Mouse (Mus musculus) CH12.LX (cell line): ENCODE measurements around the gene Cenpx. TPM values are rescaled to one million over a fixed set of nuclear protein-coding genes. Genes with fewer than 3 reads are reported as not detected.
A peak's percentile ranks its signal among the peaks of the same experiment; 100 is the strongest.

ENCODE experiments used
- DNase-seq: peaks from one replicate; pipeline ENCODE4 v3.0.0-alpha.2; 2013; ENCODE audit errors: extremely low read depth
- H3K27ac ChIP-seq: 2 replicates; pipeline ENCODE4 v1.5.1; 2012; ENCODE audit warnings: low read depth, mild to moderate bottlenecking, control low read depth, moderate library complexity; ENCODE audit not compliant: insufficient read depth
- H3K27me3 ChIP-seq: replicated peaks from 2 replicates; pipeline ENCODE3; 2012; ENCODE audit warnings: inconsistent platforms
- H3K36me3 ChIP-seq, 2 experiments: replicated peaks in 1 of 2; 2 replicates each; pipeline versions ENCODE3 to v1.6.1; 2012; ENCODE audit warnings: inconsistent platforms in 1 of 2, low read length in 1 of 2, mild to moderate bottlenecking in 1 of 2, mixed read lengths in 1 of 2, moderate library complexity in 1 of 2; ENCODE audit not compliant: control insufficient read depth in 1 of 2, insufficient read depth in 1 of 2
- H3K4me1 ChIP-seq, 2 experiments: 2 replicates each; pipeline ENCODE4 v1.6.1; 2012; ENCODE audit warnings: inconsistent platforms in 1 of 2, moderate library complexity in 1 of 2; ENCODE audit not compliant: insufficient read depth in 2 of 2, control insufficient read depth in 1 of 2
- H3K4me2 ChIP-seq: 2 replicates; pipeline ENCODE4 v1.6.1; 2012; ENCODE audit warnings: low read depth, mild to moderate bottlenecking, control low read depth; ENCODE audit not compliant: poor library complexity, insufficient read depth, severe bottlenecking
- H3K4me3 ChIP-seq, 3 experiments: fragments of 150-350 bp in 1 of 3; sonication (generic) in 1 of 3; replicated peaks in 1 of 3; 2 replicates each; pipeline versions ENCODE3 to v1.5.1; 2011 to 2012; ENCODE audit warnings: low read depth in 2 of 3, low read length in 2 of 3, mild to moderate bottlenecking in 2 of 3, moderate library complexity in 2 of 3, control low read depth in 1 of 3, improper control_type of control experiment in 1 of 3, inconsistent platforms in 1 of 3, mixed read lengths in 1 of 3; ENCODE audit not compliant: poor library complexity in 1 of 3
- H3K79me2 ChIP-seq: replicated peaks from 2 replicates; pipeline ENCODE4 v1.6.1; 2012; ENCODE audit warnings: mild to moderate bottlenecking, moderate library complexity; ENCODE audit not compliant: control insufficient read depth, poor library complexity, insufficient read depth, severe bottlenecking; ENCODE audit errors: extremely low read depth
- H3K9ac ChIP-seq: 2 replicates; pipeline ENCODE4 v1.6.1; 2012; ENCODE audit warnings: low read depth, mild to moderate bottlenecking, control low read depth, moderate library complexity; ENCODE audit not compliant: insufficient read depth
- H3K9me3 ChIP-seq: replicated peaks from 2 replicates; pipeline ENCODE3; 2012; ENCODE audit warnings: low read length, inconsistent platforms, mixed read lengths
- CHD1 ChIP-seq: IDR thresholded peaks from 2 replicates; pipeline ENCODE4 v1.6.1; 2012; ENCODE audit warnings: low read depth, low read length, improper control_type of control experiment, inconsistent platforms
- E2F4 ChIP-seq: IDR thresholded peaks from 2 replicates; pipeline ENCODE4 v1.6.1; 2011; ENCODE audit warnings: low read depth, low read length, improper control_type of control experiment; ENCODE audit not compliant: insufficient replicate concordance
- ELF1 ChIP-seq: IDR thresholded peaks from 2 replicates; pipeline ENCODE4 v1.6.1; 2014; ENCODE audit warnings: low read depth, mild to moderate bottlenecking, inconsistent platforms, low read length, improper control_type of control experiment
- EP300 ChIP-seq: IDR thresholded peaks from 2 replicates; pipeline ENCODE4 v1.6.1; 2011; ENCODE audit warnings: low read length, improper control_type of control experiment
- ETS1 ChIP-seq: conservative IDR thresholded peaks from 2 replicates; pipeline ENCODE4 v1.6.1; 2012; ENCODE audit warnings: low read depth, mild to moderate bottlenecking, inconsistent platforms, low read length, improper control_type of control experiment, moderate library complexity
- GABPA ChIP-seq: IDR thresholded peaks from 2 replicates; pipeline ENCODE4 v1.6.1; 2012; ENCODE audit warnings: low read depth, low read length, improper control_type of control experiment, inconsistent platforms; ENCODE audit not compliant: insufficient replicate concordance
- HCFC1 ChIP-seq: IDR thresholded peaks from 2 replicates; pipeline ENCODE4 v1.6.1; 2012; ENCODE audit warnings: low read depth, mild to moderate bottlenecking, inconsistent platforms, low read length, improper control_type of control experiment
- JUND ChIP-seq: conservative IDR thresholded peaks from 2 replicates; pipeline ENCODE4 v1.6.1; 2011; ENCODE audit warnings: low read depth, low read length, improper control_type of control experiment
- KAT2A ChIP-seq: IDR thresholded peaks from 2 replicates; pipeline ENCODE4 v1.6.1; 2012; ENCODE audit warnings: low read length, improper control_type of control experiment, inconsistent platforms; ENCODE audit not compliant: insufficient replicate concordance
- MAFK ChIP-seq: IDR thresholded peaks from 2 replicates; pipeline ENCODE4 v1.6.1; 2011; ENCODE audit warnings: low read length, improper control_type of control experiment; ENCODE audit not compliant: insufficient replicate concordance
- MAZ ChIP-seq: IDR thresholded peaks from 2 replicates; pipeline ENCODE4 v1.6.1; 2012; ENCODE audit warnings: low read depth, mild to moderate bottlenecking, inconsistent platforms, low read length, improper control_type of control experiment, moderate library complexity
- MEF2A ChIP-seq: IDR thresholded peaks from 2 replicates; pipeline ENCODE4 v1.6.1; 2014; ENCODE audit warnings: low read depth, mild to moderate bottlenecking, inconsistent platforms, low read length, improper control_type of control experiment, borderline replicate concordance
- MYC ChIP-seq: IDR thresholded peaks from 2 replicates; pipeline ENCODE4 v1.6.1; 2011; ENCODE audit warnings: low read depth, mild to moderate bottlenecking, improper control_type of control experiment, low read length
- NELFE ChIP-seq: IDR thresholded peaks from 2 replicates; pipeline ENCODE4 v1.6.1; 2011; ENCODE audit warnings: low read depth, low read length, improper control_type of control experiment
- PAX5 ChIP-seq: IDR thresholded peaks from 2 replicates; pipeline ENCODE4 v1.6.1; 2012; ENCODE audit warnings: low read length, inconsistent platforms, mixed read lengths
- POLR2AphosphoS2 ChIP-seq: IDR thresholded peaks from 2 replicates; pipeline ENCODE4 v1.6.1; 2011; ENCODE audit warnings: low read depth, low read length, improper control_type of control experiment
- RAD21 ChIP-seq: IDR thresholded peaks from 2 replicates; pipeline ENCODE4 v1.6.1; 2011; ENCODE audit warnings: low read depth, mild to moderate bottlenecking, low read length, improper control_type of control experiment, moderate library complexity
- SIN3A ChIP-seq: IDR thresholded peaks from 2 replicates; pipeline ENCODE4 v1.6.1; 2012; ENCODE audit warnings: low read length, improper control_type of control experiment, inconsistent platforms
- TBP ChIP-seq: conservative IDR thresholded peaks from 2 replicates; pipeline ENCODE4 v1.6.1; 2011; ENCODE audit warnings: low read depth, low read length, improper control_type of control experiment
- TCF12 ChIP-seq: IDR thresholded peaks from 2 replicates; pipeline ENCODE4 v1.6.1; 2014; ENCODE audit warnings: low read depth, mild to moderate bottlenecking, inconsistent platforms, low read length, improper control_type of control experiment
- UBTF ChIP-seq: IDR thresholded peaks from 2 replicates; pipeline ENCODE4 v1.6.1; 2012; ENCODE audit warnings: low read depth, mild to moderate bottlenecking, inconsistent platforms, low read length, improper control_type of control experiment, moderate library complexity
- dilution Hi-C: fragments of 300-500 bp; cut with MboI; formaldehyde crosslinking; loops from 2 replicates; pipeline ENCODE4 v1.14.3; 2020; ENCODE audit warnings: low sequenced_read_pairs; ENCODE audit not compliant: extremely low pct_unique_long_range_greater_than_20kb, extremely low pct_ligation_motif_present
- in situ Hi-C: fragments of 300-500 bp; cut with MboI; formaldehyde crosslinking; loops from 3 replicates; pipeline ENCODE4 v1.14.3; 2019; ENCODE audit warnings: low sequenced_read_pairs, low pct_ligation_motif_present, low pct_unique_long_range_greater_than_20kb, mixed read lengths
- polyA plus RNA-seq: library from polyadenylated mRNA; unstranded; fragments of >175 nt; gene quantifications from 2 replicates; pipeline ENCODE4 v1.2.1, GENCODE M21; 2012; ENCODE audit warnings: low read depth; ENCODE audit not compliant: insufficient read length
- total RNA-seq, 2 experiments: library from RNA; depleted of rRNA; stranded (reverse); fragments of 300-350 nt in 1 of 2; fragments of >200 nt in 1 of 2; gene quantifications; 2 replicates each; pipeline ENCODE4 v1.2.3; 2012 to 2014

The Cenpx gene
- total and polyA plus RNA-seq, 3 experiments = 76.5 to 122 (median 101) TPM

GRCm38 (mm10) chr11:120711980-120712604, 1.4 kb downstream of the Cenpx start:
- no peak overlapping the region for H3K4me3 ChIP-seq
- H3K36me3 ChIP-seq = peaks cover 41 to 75% of the 10 kb centered on the region in 2 experiments
- in situ Hi-C loops = no loop called here
- DNase-seq = no peak
- H3K4me2 ChIP-seq = no peak overlapping the region
- no peak overlapping the region for H3K9ac ChIP-seq
- H3K4me1 ChIP-seq = peaks cover 19 to 38% of the 10 kb centered on the region in 2 experiments
- no peaks in the 10 kb centered on the region for H3K79me2 ChIP-seq
- H3K27me3 ChIP-seq = no peaks in the 10 kb centered on the region
- H3K27ac ChIP-seq = no peak overlapping the region
- dilution Hi-C loops = no loop called here
- no peaks in the 10 kb centered on the region for H3K9me3 ChIP-seq
- TF ChIP-seq POLR2AphosphoS2 (0 out of 2 replicates have a peak, but pooled peaks have one; percentile 39), UBTF (no peak)

DNA sequence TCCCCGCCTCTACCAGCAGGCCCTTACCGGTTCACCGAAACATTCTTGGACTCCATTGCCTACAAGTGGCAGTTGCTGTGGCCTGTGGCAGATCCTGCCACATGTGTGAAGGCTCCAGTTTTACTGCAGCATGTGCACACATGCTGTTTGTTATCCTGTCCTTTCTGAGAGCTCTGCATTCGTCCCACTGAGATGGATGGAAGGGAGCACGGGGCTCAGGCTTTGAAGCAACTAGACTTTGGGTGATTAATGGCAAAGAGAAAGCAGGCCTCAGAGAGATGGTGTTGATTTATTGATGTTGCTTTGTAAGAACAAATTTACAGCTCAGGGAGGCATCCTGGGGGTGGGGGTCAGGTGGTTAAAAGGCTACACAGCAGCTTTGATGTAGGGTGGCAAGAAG, 2.9 kb downstream of the Cenpx start:
- H3K9me3 ChIP-seq = no peaks in the 10 kb centered on the region
- no peak for DNase-seq
- H3K79me2 ChIP-seq = no peaks in the 10 kb centered on the region
- no peaks in the 10 kb centered on the region for H3K27me3 ChIP-seq
- H3K36me3 ChIP-seq = peaks cover 36 to 73% of the 10 kb centered on the region in 2 experiments
- in situ Hi-C loops = no loop called here
- no peak overlapping the region for H3K9ac ChIP-seq
- dilution Hi-C loops = no loop called here
- H3K27ac ChIP-seq = no peak overlapping the region
- H3K4me2 ChIP-seq = no peak overlapping the region
- H3K4me3 ChIP-seq = no peak overlapping the region
- TF ChIP-seq MYC (no peak), MAZ (no peak), MEF2A (no peak), E2F4 (no peak), RAD21 (no peak), GABPA (no peak), ETS1 (no peak), CHD1 (no peak), TCF12 (no peak), MAFK (no peak), SIN3A (no peak), ELF1 (no peak), KAT2A (no peak), NELFE (no peak), TBP (no peak), UBTF (no peak), JUND (no peak), EP300 (no peak), HCFC1 (no peak), PAX5 (no peak)
- peaks cover 26 to 48% of the 10 kb centered on the region in 2 experiments for H3K4me1 ChIP-seq
